Mouse (Mus musculus) limb, embryonic 11.5 days (tissue): ENCODE results near the gene Zmynd12. TPM values are rescaled to one million over a fixed set of nuclear protein-coding genes. Genes with fewer than 3 reads are reported as not detected.

Experiments
- ATAC-seq: fragments of 200-750 bp; cut with Nextera tagmentation; 2 replicates; pipeline ENCODE4 v1.8.0; 2017; ENCODE audit warnings: low read depth; ENCODE audit not compliant: insufficient number of reproducible peaks, low FRiP score, low TSS enrichment
- DNase-seq: peaks from one replicate; pipeline ENCODE4 v3.0.0-alpha.2; 2015; ENCODE audit warnings: low spot score
- H3K27ac ChIP-seq: fragments of 300-500 bp; sonication (generic); replicated peaks from 2 replicates; pipeline ENCODE4 v1.5.1; 2014; ENCODE audit warnings: low read depth, mild to moderate bottlenecking, low read length
- H3K27me3 ChIP-seq: fragments of 300-500 bp; sonication (generic); 2 replicates; pipeline ENCODE4 v1.6.1; 2014; ENCODE audit warnings: mild to moderate bottlenecking, low read length, mixed read lengths; ENCODE audit not compliant: control insufficient read depth, insufficient read depth
- H3K36me3 ChIP-seq: fragments of 300-500 bp; sonication (generic); 2 replicates; pipeline ENCODE4 v1.6.1; 2014; ENCODE audit warnings: mild to moderate bottlenecking, low read length, moderate library complexity, mixed read lengths; ENCODE audit not compliant: control insufficient read depth, insufficient read depth
- H3K4me1 ChIP-seq: fragments of 300-500 bp; sonication (generic); 2 replicates; pipeline ENCODE4 v1.6.1; 2014; ENCODE audit warnings: low read length, mixed read lengths; ENCODE audit not compliant: control insufficient read depth, insufficient read depth
- H3K4me2 ChIP-seq: fragments of 300-500 bp; sonication (generic); 2 replicates; pipeline ENCODE4 v1.6.1; 2014; ENCODE audit warnings: low read depth, mild to moderate bottlenecking, moderate library complexity; ENCODE audit not compliant: severe bottlenecking
- H3K4me3 ChIP-seq: fragments of 300-500 bp; sonication (generic); 2 replicates; pipeline ENCODE4 v1.5.1; 2014; ENCODE audit warnings: low read depth, low read length
- H3K9ac ChIP-seq: fragments of 300-500 bp; sonication (generic); 2 replicates; pipeline ENCODE4 v1.6.1; 2014; ENCODE audit warnings: mild to moderate bottlenecking, low read length
- H3K9me3 ChIP-seq: fragments of 300-500 bp; sonication (generic); 2 replicates; pipeline ENCODE4 v1.6.1; 2016; ENCODE audit warnings: low read length; ENCODE audit not compliant: control insufficient read depth
- WGBS: fragments of 180-500 bp; shearing (Covaris S2); extraction: QIAGEN DNeasy Blood & Tissue Kit; methylation state at CpG from one replicate; pipeline ENCODE4 v1.1.7; 2014; 5-methylcytosine and 5-hydroxymethylcytosine counted together
- polyA plus RNA-seq: library from polyadenylated mRNA; unstranded; fragments of >200 nt; fragmentation: Nextera tagmentation; extraction: Ambion mirVana; gene quantifications from 2 replicates; pipeline ENCODE4 v1.2.1, GENCODE M21; 2014

The Zmynd12 gene
- polyA plus RNA-seq, 1 experiment from 2014 or later, result 0.36 TPM

GRCm38 (mm10) chr4:119498319-119498848 is 75.8 kb downstream of the Zmynd12 start:
- 64% methylated on average over 5 of the region's 5 CpGs for WGBS
- H3K4me1 ChIP-seq, result no peaks in the 10 kb centered on the region

GRCm38 (mm10) chr4:119511591-119511990 is 89.0 kb downstream of the Zmynd12 start:
- Histone ChIP-seq H3K9me3 (no peaks in the 10 kb centered on the region), H3K4me2 (no peak overlapping the region), H3K27ac (no peak overlapping the region), H3K36me3 (no peaks in the 10 kb centered on the region), H3K4me1 (no peaks in the 10 kb centered on the region), H3K4me3 (no peak overlapping the region), H3K27me3 (no peaks in the 10 kb centered on the region), H3K9ac (no peak overlapping the region)
- no peak for ATAC-seq
- 54% methylated on average over 2 of the region's 2 CpGs for WGBS
- DNase-seq, result no peak

More at GRCm38 (mm10) chr4:119498319-119498848, 75.8 kb downstream of the Zmynd12 start:
- DNase-seq (no peak), ATAC-seq (no peak)
- Histone ChIP-seq H3K9me3 (no peaks in the 10 kb centered on the region), H3K9ac (no peak overlapping the region), H3K4me3 (no peak overlapping the region), H3K27ac (no peak overlapping the region), H3K4me2 (no peak overlapping the region), H3K27me3 (0 out of 2 replicates have a peak, but pooled peaks cover 1% of the 10 kb centered on the region), H3K36me3 (no peaks in the 10 kb centered on the region)

- no peak overlapping the region for H3K27ac ChIP-seq
Measured at GRCm38 (mm10) chr4:119512731-119513141, 90.1 kb downstream of the Zmynd12 start.

More at GRCm38 (mm10) chr4:119512731-119513141, 90.1 kb downstream of the Zmynd12 start:
- Histone ChIP-seq H3K9ac (no peak overlapping the region), H3K27me3 (no peaks in the 10 kb centered on the region), H3K36me3 (no peaks in the 10 kb centered on the region), H3K4me2 (no peak overlapping the region), H3K4me1 (no peaks in the 10 kb centered on the region), H3K4me3 (no peak overlapping the region), H3K9me3 (no peaks in the 10 kb centered on the region)
- ATAC-seq (no peak), DNase-seq (no peak)
- WGBS, result 72% methylated on average over 3 of the region's 3 CpGs

Other genes with a start within 250 kb of the Zmynd12 start
- 10.0 and 13.7 TPM in 2 replicates for gene Zfp691, start 248.6 kb upstream of the Zmynd12 start, polyA plus RNA-seq
- 6.9 and 8.7 TPM in 2 replicates for gene Ermap, start 232.8 kb upstream of the Zmynd12 start, polyA plus RNA-seq
- gene Svbp, start 227.5 kb upstream of the Zmynd12 start, polyA plus RNA-seq, result 150 and 164 TPM in 2 replicates
- gene Tmem269, start 204.6 kb upstream of the Zmynd12 start, polyA plus RNA-seq, result not detected in 2 replicates
- 37.0 and 44.7 TPM in 2 replicates for gene AU022252, start 190.1 kb upstream of the Zmynd12 start, polyA plus RNA-seq
- 21.9 and 24.1 TPM in 2 replicates for gene P3h1, start 189.9 kb upstream of the Zmynd12 start, polyA plus RNA-seq
- gene Cldn19, start 167.4 kb upstream of the Zmynd12 start, polyA plus RNA-seq, result 0.05 TPM in 1 of 2 replicates, not detected in the other
- gene Ybx1, start 128.2 kb upstream of the Zmynd12 start, polyA plus RNA-seq, result 1,145 and 1,200 TPM in 2 replicates
- gene Ppih, start 102.3 kb upstream of the Zmynd12 start, polyA plus RNA-seq, result 162 and 170 TPM in 2 replicates
- 5.5 and 7.3 TPM in 2 replicates for gene Ccdc30, start 7.3 kb upstream of the Zmynd12 start, polyA plus RNA-seq
- 35.7 and 38.7 TPM in 2 replicates for gene Ppcs, start 394 bp upstream of the Zmynd12 start, polyA plus RNA-seq
- gene Rimkla, start 69.8 kb downstream of the Zmynd12 start, polyA plus RNA-seq, result 0.67 and 1.2 TPM in 2 replicates
- 26.7 and 29.9 TPM in 2 replicates for gene Foxj3, start 114.2 kb downstream of the Zmynd12 start, polyA plus RNA-seq
- gene Frg2f1, start 116.7 kb downstream of the Zmynd12 start, polyA plus RNA-seq, result 2.3 and 3.4 TPM in 2 replicates
- gene Guca2a, start 214.9 kb downstream of the Zmynd12 start, polyA plus RNA-seq, result not detected in 2 replicates
- not detected in 2 replicates for gene Guca2b, start 236.1 kb downstream of the Zmynd12 start, polyA plus RNA-seq